Mouse (Mus musculus) heart, embryonic 16.5 days (tissue): ENCODE measurements at regions not wholly inside any gene's neighbourhood (a gene's known extent, or its start where the extent isn't known, plus 50 kb on each side); places are given as distances from the start of the nearest gene placed in this dataset.

Experiments used
- ATAC-seq: fragments of 200-750 bp; cut with Nextera tagmentation; replicated peaks from 2 replicates; pipeline ENCODE4 v1.8.0; 2017; ENCODE audit warnings: moderate number of reproducible peaks; ENCODE audit not compliant: insufficient read depth, low FRiP score; ENCODE audit errors: extremely low read depth
- H3K27ac ChIP-seq: fragments of 300-500 bp; sonication (generic); 2 replicates; pipeline ENCODE4 v1.5.1; 2014; ENCODE audit warnings: mild to moderate bottlenecking, low read length, control low read depth, moderate library complexity
- H3K27me3 ChIP-seq: fragments of 300-500 bp; sonication (generic); 2 replicates; pipeline ENCODE4 v1.6.1; 2014; ENCODE audit warnings: low read length, mixed read lengths; ENCODE audit not compliant: control insufficient read depth, insufficient read depth
- H3K36me3 ChIP-seq: fragments of 300-500 bp; sonication (generic); 2 replicates; pipeline ENCODE4 v1.6.1; 2014; ENCODE audit not compliant: control insufficient read depth, insufficient read depth
- H3K4me1 ChIP-seq: fragments of 300-500 bp; sonication (generic); 2 replicates; pipeline ENCODE4 v1.6.1; 2014; ENCODE audit warnings: low read length, mixed read lengths; ENCODE audit not compliant: control insufficient read depth, insufficient read depth
- H3K4me2 ChIP-seq: fragments of 300-500 bp; sonication (generic); 2 replicates; pipeline ENCODE4 v1.6.1; 2014; ENCODE audit warnings: low read depth, mild to moderate bottlenecking, control low read depth, low read length
- H3K4me3 ChIP-seq: fragments of 300-500 bp; sonication (generic); 2 replicates; pipeline ENCODE4 v1.5.1; 2014; ENCODE audit warnings: mild to moderate bottlenecking, control low read depth, low read length
- H3K9ac ChIP-seq: fragments of 300-500 bp; sonication (generic); 2 replicates; pipeline ENCODE4 v1.6.1; 2014; ENCODE audit warnings: low read length, control low read depth
- H3K9me3 ChIP-seq: fragments of 300-500 bp; sonication (generic); replicated peaks from 2 replicates; pipeline ENCODE4 v1.6.1; 2016; ENCODE audit warnings: low read length; ENCODE audit not compliant: control insufficient read depth
- WGBS: fragments of 180-500 bp; shearing (Covaris S2); extraction: QIAGEN DNeasy Blood & Tissue Kit; methylation state at CpG from one replicate; pipeline ENCODE4 v1.1.7; 2014; 5-methylcytosine and 5-hydroxymethylcytosine counted together

- no peak for ATAC-seq
- WGBS: 88% methylated on average over 2 of the region's 2 CpGs
These were observed 636.6 kb upstream of the Cdh5 start for GRCm38 (mm10) chr8:103464777-103465353.

GRCm38 (mm10) chr8:103467536-103468160, 633.8 kb upstream of the Cdh5 start:
- H3K9ac ChIP-seq: no peak overlapping the region

More at GRCm38 (mm10) chr8:103464777-103465353, 636.6 kb upstream of the Cdh5 start:
- Histone ChIP-seq H3K27me3 (no peaks in the 10 kb centered on the region), H3K4me1 (no peaks in the 10 kb centered on the region), H3K36me3 (no peaks in the 10 kb centered on the region), H3K9me3 (peaks cover 2% of the 10 kb centered on the region; the same call in 1 of the 2 replicates), H3K4me3 (no peak overlapping the region), H3K27ac (no peak overlapping the region), H3K9ac (no peak overlapping the region), H3K4me2 (no peak overlapping the region)

GRCm38 (mm10) chr8:103469049-103469448, 632.4 kb upstream of the Cdh5 start:
- H3K4me1 ChIP-seq: no peaks in the 10 kb centered on the region
- H3K36me3 ChIP-seq: no peaks in the 10 kb centered on the region
- H3K27me3 ChIP-seq: no peaks in the 10 kb centered on the region
- H3K4me2 ChIP-seq: no peak overlapping the region
- no peak overlapping the region for H3K27ac ChIP-seq
- 68% methylated on average over 1 of the region's 1 CpGs for WGBS
- ATAC-seq: no peak
- H3K9ac ChIP-seq: no peak overlapping the region
- H3K9me3 ChIP-seq: no peaks in the 10 kb centered on the region
- no peak overlapping the region for H3K4me3 ChIP-seq

More at GRCm38 (mm10) chr8:103467536-103468160, 633.8 kb upstream of the Cdh5 start:
- H3K4me2 ChIP-seq: no peak overlapping the region
- no peaks in the 10 kb centered on the region for H3K36me3 ChIP-seq
- H3K9me3 ChIP-seq: no peaks in the 10 kb centered on the region
- H3K27ac ChIP-seq: no peak overlapping the region
- no peak for ATAC-seq
- H3K4me3 ChIP-seq: no peak overlapping the region
- H3K27me3 ChIP-seq: no peaks in the 10 kb centered on the region
- WGBS: 74% methylated on average over 6 of the region's 6 CpGs
- no peaks in the 10 kb centered on the region for H3K4me1 ChIP-seq

GRCm38 (mm10) chr8:103470316-103470715, 631.1 kb upstream of the Cdh5 start:
- Histone ChIP-seq H3K36me3 (no peaks in the 10 kb centered on the region), H3K4me3 (no peak overlapping the region), H3K4me1 (no peaks in the 10 kb centered on the region), H3K4me2 (no peak overlapping the region), H3K27me3 (no peaks in the 10 kb centered on the region), H3K9me3 (no peaks in the 10 kb centered on the region), H3K27ac (no peak overlapping the region), H3K9ac (no peak overlapping the region)
- WGBS: 59% methylated on average over 4 of the region's 4 CpGs
- ATAC-seq: no peak

GRCm38 (mm10) chr8:103475816-103476797, 625.3 kb upstream of the Cdh5 start:
- Histone ChIP-seq H3K9ac (no peak overlapping the region), H3K27ac (no peak overlapping the region), H3K27me3 (no peaks in the 10 kb centered on the region), H3K4me1 (no peaks in the 10 kb centered on the region), H3K36me3 (no peaks in the 10 kb centered on the region), H3K9me3 (no peaks in the 10 kb centered on the region), H3K4me2 (no peak overlapping the region), H3K4me3 (no peak overlapping the region)
- 83% methylated on average over 12 of the region's 12 CpGs for WGBS
- no peak for ATAC-seq

- no peaks in the 10 kb centered on the region for H3K4me1 ChIP-seq
- no peak overlapping the region for H3K9ac ChIP-seq
- no peaks in the 10 kb centered on the region for H3K36me3 ChIP-seq
- WGBS: 32% methylated on average over 6 of the region's 6 CpGs
- no peak overlapping the region for H3K27ac ChIP-seq
- no peak for ATAC-seq
- H3K4me2 ChIP-seq: no peak overlapping the region
- no peaks in the 10 kb centered on the region for H3K27me3 ChIP-seq
- no peak overlapping the region for H3K4me3 ChIP-seq
- H3K9me3 ChIP-seq: no peaks in the 10 kb centered on the region
These were observed 619.2 kb upstream of the Cdh5 start for GRCm38 (mm10) chr8:103482033-103482720.

- WGBS: 82% methylated on average over 5 of the region's 5 CpGs
- no peak for ATAC-seq
- Histone ChIP-seq H3K4me2 (no peak overlapping the region), H3K4me3 (no peak overlapping the region), H3K4me1 (no peaks in the 10 kb centered on the region), H3K9me3 (no peaks in the 10 kb centered on the region), H3K27ac (no peak overlapping the region), H3K36me3 (no peaks in the 10 kb centered on the region), H3K9ac (no peak overlapping the region), H3K27me3 (no peaks in the 10 kb centered on the region)
These were observed 616.0 kb upstream of the Cdh5 start for GRCm38 (mm10) chr8:103485441-103485840.

GRCm38 (mm10) chr8:103489411-103489810, 612.0 kb upstream of the Cdh5 start:
- H3K4me3 ChIP-seq: no peak overlapping the region
- H3K27ac ChIP-seq: no peak overlapping the region
- no peak overlapping the region for H3K9ac ChIP-seq
- no peak overlapping the region for H3K4me2 ChIP-seq
- H3K27me3 ChIP-seq: no peaks in the 10 kb centered on the region
- WGBS: 53% methylated on average over 3 of the region's 3 CpGs
- H3K9me3 ChIP-seq: no peaks in the 10 kb centered on the region
- H3K36me3 ChIP-seq: no peaks in the 10 kb centered on the region
- 0 out of 2 replicates have a peak, but pooled peaks cover 2% of the 10 kb centered on the region for H3K4me1 ChIP-seq
- no peak for ATAC-seq
